Mouse (Mus musculus) brain, embryonic 18.5 days (tissue): ENCODE results near the gene Zfp385b.

Experiments used
- DNase-seq: peaks from one replicate; pipeline ENCODE4 v3.0.0-alpha.2; 2012; ENCODE audit warnings: low read depth, low spot score

Gene Zfp385b

GRCm38 (mm10) chr2:77388186-77388585 is 431.3 kb downstream of the Zfp385b start:
- no peak for DNase-seq

GRCm38 (mm10) chr2:77386515-77386914 is 432.9 kb downstream of the Zfp385b start:
- no peak for DNase-seq

GRCm38 (mm10) chr2:77382766-77383165 is 436.7 kb downstream of the Zfp385b start:
- DNase-seq: no peak

GRCm38 (mm10) chr2:77379907-77380306 is 439.5 kb downstream of the Zfp385b start:
- DNase-seq: no peak

GRCm38 (mm10) chr2:77379332-77379731 is 440.1 kb downstream of the Zfp385b start:
- no peak for DNase-seq

- DNase-seq: no peak
Observed at GRCm38 (mm10) chr2:77376823-77377222, 442.6 kb downstream of the Zfp385b start.

- DNase-seq: no peak
Observed at GRCm38 (mm10) chr2:77375155-77375554, 444.3 kb downstream of the Zfp385b start.

GRCm38 (mm10) chr2:77369174-77369573 is 450.3 kb downstream of the Zfp385b start:
- DNase-seq: no peak
